Mouse (Mus musculus) embryonic fibroblast, embryonic 13.5 days (primary cell): ENCODE results near the gene Cdc42bpg. TPM values are rescaled to one million over a fixed set of nuclear protein-coding genes. Genes with fewer than 3 reads are reported as not detected.

Experiments used
- H3K27ac ChIP-seq: 2 replicates; pipeline ENCODE4 v1.5.1; 2012; ENCODE audit warnings: low read length, control low read depth, inconsistent platforms; ENCODE audit not compliant: insufficient read depth
- H3K4me1 ChIP-seq: 2 replicates; pipeline ENCODE4 v1.6.1; 2011; ENCODE audit warnings: low read length; ENCODE audit not compliant: control insufficient read depth, insufficient read depth
- H3K4me3 ChIP-seq: 2 replicates; pipeline ENCODE4 v1.5.1; 2011; ENCODE audit warnings: mild to moderate bottlenecking, control low read depth, low read length; ENCODE audit not compliant: insufficient read depth
- CTCF ChIP-seq: IDR thresholded peaks from 2 replicates; pipeline ENCODE4 v1.5.1; 2011; ENCODE audit warnings: mild to moderate bottlenecking, control low read depth, low read length, moderate library complexity, borderline replicate concordance; ENCODE audit not compliant: insufficient read depth
- POLR2A ChIP-seq: IDR thresholded peaks from 2 replicates; pipeline ENCODE4 v1.6.1; 2011; ENCODE audit warnings: low read depth, mild to moderate bottlenecking, control low read depth, low read length, moderate library complexity
- polyA plus RNA-seq: library from polyadenylated mRNA; stranded (reverse); fragments of >200 nt; gene quantifications from 2 replicates; pipeline ENCODE4 v1.2.4, GENCODE M21; 2011; ENCODE audit warnings: low read depth; ENCODE audit not compliant: missing spikeins, insufficient read length

Gene Cdc42bpg
- polyA plus RNA-seq, 1 experiment = 17.0 TPM

GRCm38 (mm10) chr19:6268170-6268528, 38.1 kb upstream of the Cdc42bpg start:
- no peak overlapping the region for H3K27ac ChIP-seq
- TF ChIP-seq CTCF = peak; percentile 84
- TF ChIP-seq POLR2A = no peak
- H3K4me1 ChIP-seq = no peaks in the 10 kb centered on the region
- H3K4me3 ChIP-seq = no peak overlapping the region

GRCm38 (mm10) chr19:6268670-6269132, 37.6 kb upstream of the Cdc42bpg start:
- no peaks in the 10 kb centered on the region for H3K4me1 ChIP-seq

GRCm38 (mm10) chr19:6269798-6270475, 36.3 kb upstream of the Cdc42bpg start:
- TF ChIP-seq POLR2A (no peak), CTCF (no peak)

More at GRCm38 (mm10) chr19:6268670-6269132, 37.6 kb upstream of the Cdc42bpg start:
- Histone ChIP-seq H3K4me3 (no peak overlapping the region), H3K27ac (no peak overlapping the region)
- TF ChIP-seq CTCF (no peak), POLR2A (no peak)

GRCm38 (mm10) chr19:6270661-6271060, 35.6 kb upstream of the Cdc42bpg start:
- no peaks in the 10 kb centered on the region; the same call in 1 of the 2 replicates for H3K4me1 ChIP-seq
- TF ChIP-seq CTCF (no peak), POLR2A (no peak)
- no peak overlapping the region for H3K4me3 ChIP-seq
- no peak overlapping the region for H3K27ac ChIP-seq

More at GRCm38 (mm10) chr19:6269798-6270475, 36.3 kb upstream of the Cdc42bpg start:
- H3K4me3 ChIP-seq = no peak overlapping the region
- H3K4me1 ChIP-seq = no peaks in the 10 kb centered on the region
- no peak overlapping the region for H3K27ac ChIP-seq

- Histone ChIP-seq H3K27ac (no peak overlapping the region), H3K4me1 (no peaks in the 10 kb centered on the region; the same call in 1 of the 2 replicates), H3K4me3 (no peak overlapping the region)
- TF ChIP-seq POLR2A (no peak), CTCF (no peak)
Measured at GRCm38 (mm10) chr19:6271206-6271605, 35.0 kb upstream of the Cdc42bpg start.

GRCm38 (mm10) chr19:6272053-6272452, 34.2 kb upstream of the Cdc42bpg start:
- Histone ChIP-seq H3K4me1 (no peaks in the 10 kb centered on the region; the same call in 1 of the 2 replicates), H3K4me3 (no peak overlapping the region), H3K27ac (no peak overlapping the region)
- TF ChIP-seq CTCF (no peak), POLR2A (no peak)

GRCm38 (mm10) chr19:6272738-6273137, 33.5 kb upstream of the Cdc42bpg start:
- Histone ChIP-seq H3K4me3 (no peak overlapping the region), H3K27ac (peak overlapping the region; percentile 86), H3K4me1 (no peaks in the 10 kb centered on the region; the same call in 1 of the 2 replicates)
- no peak for TF ChIP-seq POLR2A
- no peak for TF ChIP-seq CTCF

- TF ChIP-seq POLR2A (no peak), CTCF (no peak)
- no peak overlapping the region for H3K4me3 ChIP-seq
- no peaks in the 10 kb centered on the region; the same call in 1 of the 2 replicates for H3K4me1 ChIP-seq
- H3K27ac ChIP-seq = peak overlapping the region; percentile 86
Measured at GRCm38 (mm10) chr19:6273592-6273991, 32.7 kb upstream of the Cdc42bpg start.

GRCm38 (mm10) chr19:6273998-6274608, 32.2 kb upstream of the Cdc42bpg start:
- Histone ChIP-seq H3K27ac (no peak overlapping the region), H3K4me3 (no peak overlapping the region), H3K4me1 (no peaks in the 10 kb centered on the region; the same call in 1 of the 2 replicates)
- no peak for TF ChIP-seq POLR2A
- TF ChIP-seq CTCF = no peak

GRCm38 (mm10) chr19:6275740-6276389, 30.4 kb upstream of the Cdc42bpg start:
- Histone ChIP-seq H3K27ac (peak overlapping the region; percentile 65), H3K4me3 (peak overlapping the region; percentile 68), H3K4me1 (peaks cover 10% of the 10 kb centered on the region; the same call in 1 of the 2 replicates)
- TF ChIP-seq CTCF = no peak
- TF ChIP-seq POLR2A = no peak
